Mouse (Mus musculus) CH12F3 (cell line): ENCODE results near the gene Sapcd1.

ENCODE experiments used
- in situ Hi-C: fragments of 300-500 bp; cut with MboI; formaldehyde crosslinking; loops from 2 replicates; pipeline ENCODE4 v1.14.3; 2020; ENCODE audit warnings: low sequenced_read_pairs

The Sapcd1 gene

GRCm38 (mm10) chr17:35027277-35028068, at the start of gene Sapcd1:
Sapcd1 (minus strand) TSS chr17:35028016.
- in situ Hi-C loops = no loop called here

GRCm38 (mm10) chr17:35077285-35077684, 49.5 kb upstream of the Sapcd1 start:
- in situ Hi-C loops = no loop called here

- in situ Hi-C loops = no loop called here
Measured at GRCm38 (mm10) chr17:35076507-35077176, 48.8 kb upstream of the Sapcd1 start, which contains the start of gene Ly6g6e. Ly6g6e (plus strand) TSS chr17:35076902.

GRCm38 (mm10) chr17:35074097-35074496, 46.3 kb upstream of the Sapcd1 start:
- in situ Hi-C loops = no loop called here

- in situ Hi-C loops = no loop called here
Measured at GRCm38 (mm10) chr17:35071454-35071853, 43.6 kb upstream of the Sapcd1 start.

- in situ Hi-C loops = no loop called here
Measured at GRCm38 (mm10) chr17:35070556-35071229, 42.9 kb upstream of the Sapcd1 start.

- in situ Hi-C loops = no loop called here
Measured at GRCm38 (mm10) chr17:35068213-35068914, 40.5 kb upstream of the Sapcd1 start.

- in situ Hi-C loops = no loop called here
Measured at GRCm38 (mm10) chr17:35066084-35066483, 38.3 kb upstream of the Sapcd1 start, which contains the start of gene Mpig6b. Mpig6b (minus strand) TSS chr17:35066184.

GRCm38 (mm10) chr17:35064951-35065947, 37.4 kb upstream of the Sapcd1 start, which contains the start of gene Ly6g6c:
Ly6g6c (plus strand) TSS chr17:35065388.
- in situ Hi-C loops = no loop called here

GRCm38 (mm10) chr17:35064378-35064877, 36.6 kb upstream of the Sapcd1 start:
- in situ Hi-C loops = no loop called here

- in situ Hi-C loops = no loop called here
Measured at GRCm38 (mm10) chr17:35063466-35063865, 35.6 kb upstream of the Sapcd1 start.

GRCm38 (mm10) chr17:35061299-35061698, 33.5 kb upstream of the Sapcd1 start:
- in situ Hi-C loops = no loop called here

GRCm38 (mm10) chr17:35060737-35061297, 33.0 kb upstream of the Sapcd1 start:
- in situ Hi-C loops = no loop called here

GRCm38 (mm10) chr17:35060071-35060470, 32.3 kb upstream of the Sapcd1 start:
- in situ Hi-C loops = no loop called here

GRCm38 (mm10) chr17:35058911-35059892, 31.4 kb upstream of the Sapcd1 start, which contains the start of gene Ddah2:
Ddah2 (plus strand) TSS chr17:35059035.
- in situ Hi-C loops = no loop called here

GRCm38 (mm10) chr17:35058316-35058715, 30.5 kb upstream of the Sapcd1 start:
- in situ Hi-C loops = no loop called here

- in situ Hi-C loops = no loop called here
Measured at GRCm38 (mm10) chr17:35057090-35057489, 29.3 kb upstream of the Sapcd1 start.
